Mouse (Mus musculus) cerebral cortex, adult 2 months (tissue): Measurements from ENCODE around the gene Epb41l2.

Source experiments
- WGBS: fragments of 180-500 bp; shearing (Covaris S2); methylation state at CpG from one replicate; pipeline ENCODE4 v1.1.7; 2018; 5-methylcytosine and 5-hydroxymethylcytosine counted together

Epb41l2 gene

DNA sequence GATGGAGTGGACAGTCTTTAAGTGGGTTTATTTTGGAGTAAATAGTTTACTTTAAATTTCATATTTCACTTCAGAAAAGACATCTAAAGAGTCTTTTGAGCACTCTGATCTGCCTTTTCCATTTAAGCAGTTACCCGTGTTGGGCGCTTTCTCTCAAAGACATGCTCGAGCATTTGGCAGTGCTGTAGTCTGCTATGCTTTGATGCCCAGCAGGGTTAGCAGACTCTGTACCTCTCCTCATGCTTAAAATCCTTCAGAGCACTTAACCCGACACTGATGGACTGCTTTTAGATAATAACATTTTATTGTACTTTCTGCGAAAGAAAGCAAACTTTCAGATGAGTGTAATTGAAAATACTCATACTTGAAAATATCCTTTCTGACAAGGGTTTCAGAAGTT is 143.7 kb downstream of the Epb41l2 start:
- WGBS: 87% methylated on average over 5 of the region's 5 CpGs

DNA sequence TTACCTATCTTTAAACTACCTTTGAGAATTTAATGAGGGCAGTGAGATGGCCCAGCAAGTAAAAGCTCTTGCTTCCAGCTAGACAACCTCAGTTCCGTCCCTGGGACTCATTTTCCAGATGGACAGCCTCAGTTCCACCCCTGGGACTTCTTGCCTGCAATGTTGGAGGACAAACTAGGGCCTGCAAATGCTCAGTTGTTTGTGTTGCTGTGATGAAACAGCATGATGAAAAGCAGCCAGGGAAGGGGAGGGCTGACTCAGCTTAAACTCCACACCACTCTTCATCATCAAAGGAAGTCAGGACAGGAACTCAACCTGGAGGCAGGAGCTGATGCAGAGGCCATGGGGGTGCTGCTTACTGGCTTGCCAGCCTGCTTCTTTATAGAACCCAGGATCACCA is 154.2 kb downstream of the Epb41l2 start:
- WGBS: 80% methylated on average over 1 of the region's 1 CpGs

DNA sequence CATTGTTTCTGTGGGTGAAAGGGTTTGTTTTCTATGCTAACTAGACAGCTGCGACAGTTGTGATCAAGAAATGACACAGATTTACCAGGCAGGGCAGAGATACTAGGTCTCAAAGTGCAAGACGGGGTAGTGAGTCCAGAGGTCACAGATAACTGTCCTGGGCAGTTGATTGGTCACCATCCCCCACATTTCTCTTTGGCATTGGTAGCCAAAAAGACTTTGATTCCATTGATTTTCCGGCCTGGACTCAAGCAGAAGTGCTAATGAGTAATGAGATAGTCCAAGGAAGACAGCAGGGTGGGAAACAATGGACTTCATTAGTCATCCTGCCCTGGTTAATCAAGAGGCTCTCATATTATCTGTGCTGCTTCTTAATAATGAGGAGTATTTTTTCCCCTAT is 160.4 kb downstream of the Epb41l2 start:
- 94% methylated on average over 3 of the region's 3 CpGs for WGBS

DNA sequence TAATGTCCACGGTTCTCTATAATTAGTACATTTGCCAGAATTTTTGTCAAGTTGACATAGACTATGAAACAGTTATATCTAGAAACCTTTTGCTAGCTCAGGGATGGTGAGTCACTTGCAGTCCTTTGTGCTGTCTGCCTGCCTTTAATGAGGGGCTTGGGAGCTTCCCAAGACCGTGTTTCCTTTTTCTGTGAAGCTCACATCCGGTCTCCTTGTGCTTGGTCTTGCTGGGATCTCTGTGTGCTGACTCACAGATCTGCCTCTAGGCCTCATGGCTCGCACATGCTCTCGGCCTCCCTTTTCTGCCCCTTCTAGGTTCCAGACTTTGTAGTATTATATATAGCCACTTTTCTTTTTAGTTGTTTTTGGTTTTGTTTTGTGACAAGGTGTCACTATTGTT is 160.8 kb downstream of the Epb41l2 start:
- 51% methylated on average over 5 of the region's 5 CpGs for WGBS

DNA sequence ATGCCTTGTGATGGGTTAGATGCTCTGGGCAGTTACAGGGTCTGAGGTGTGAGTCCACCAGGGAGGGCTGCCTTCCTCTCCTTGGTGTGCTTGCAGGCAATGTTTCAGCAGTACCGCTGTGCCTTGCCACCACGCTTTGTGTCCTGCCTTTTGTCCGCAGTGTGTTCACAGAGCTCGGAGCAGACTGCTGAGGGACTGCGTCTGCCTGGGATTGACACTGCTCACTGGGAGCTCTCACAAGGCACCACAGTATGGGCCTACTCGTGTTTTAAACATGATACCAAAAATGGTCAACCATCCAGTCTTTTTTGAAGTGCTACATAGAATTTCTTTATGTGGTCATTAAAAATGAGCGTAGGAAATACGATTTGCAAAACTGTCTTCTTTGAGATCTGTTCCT is 164.1 kb downstream of the Epb41l2 start:
- 76% methylated on average over 8 of the region's 8 CpGs for WGBS

DNA sequence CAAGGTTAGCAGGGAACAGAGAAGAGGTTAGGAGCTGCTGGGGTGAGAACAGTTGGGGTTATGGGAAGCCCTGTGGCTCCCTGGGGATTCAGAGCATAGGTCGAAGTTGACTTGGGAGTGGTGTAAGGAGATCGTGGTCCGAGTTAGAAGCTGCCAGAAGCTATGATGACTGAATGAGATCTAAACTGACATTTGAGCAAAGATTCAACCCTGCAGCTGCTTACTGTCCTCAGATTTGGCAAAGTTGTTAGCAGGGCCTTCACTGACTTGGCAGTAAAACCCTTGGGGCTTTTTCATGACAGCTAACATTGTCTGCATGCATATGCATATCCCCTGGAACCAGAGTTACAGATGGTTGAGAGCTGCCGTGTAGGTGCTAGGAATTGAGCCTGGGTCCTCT is 166.6 kb downstream of the Epb41l2 start:
- 84% methylated on average over 4 of the region's 4 CpGs for WGBS

DNA sequence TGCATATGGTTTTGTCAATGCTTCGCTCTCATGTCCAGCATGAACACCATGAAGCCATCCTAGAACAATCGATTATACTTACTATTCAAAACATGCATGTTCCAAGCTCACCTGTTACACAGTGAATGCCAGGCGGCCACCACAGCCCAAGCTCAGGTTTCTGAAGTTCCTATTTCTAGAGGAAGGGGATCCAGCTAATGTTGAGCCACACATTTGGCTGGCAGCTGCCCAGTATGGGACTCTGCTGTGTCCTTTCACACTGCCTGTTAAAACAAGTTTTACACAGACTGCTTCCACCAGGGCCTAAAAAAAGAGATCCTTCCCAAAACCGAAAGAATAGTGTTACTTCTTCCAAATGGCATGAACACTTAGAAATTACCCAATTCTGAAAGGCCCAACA is 167.0 kb downstream of the Epb41l2 start:
- WGBS: 86% methylated on average over 4 of the region's 4 CpGs

DNA sequence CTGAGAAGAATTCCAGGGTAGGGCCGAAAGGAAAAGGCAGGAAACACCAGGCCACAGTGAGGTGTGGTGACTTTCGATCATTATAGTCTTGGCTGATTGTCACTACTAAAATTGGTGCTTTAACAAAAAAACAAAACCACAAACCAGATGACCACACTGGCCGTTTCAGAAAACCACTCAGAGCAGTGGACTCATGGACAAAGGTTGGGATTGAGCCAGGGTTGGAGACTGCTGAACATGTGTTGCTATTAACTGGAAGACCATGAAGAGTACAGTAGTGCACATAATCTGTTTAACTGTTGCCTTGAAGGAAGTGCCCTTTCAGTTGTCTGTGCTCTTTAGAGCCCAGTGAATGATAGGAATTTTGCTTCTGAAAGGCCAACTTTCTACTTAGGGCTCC is 167.5 kb downstream of the Epb41l2 start:
- WGBS: 64% methylated on average over 3 of the region's 3 CpGs

DNA sequence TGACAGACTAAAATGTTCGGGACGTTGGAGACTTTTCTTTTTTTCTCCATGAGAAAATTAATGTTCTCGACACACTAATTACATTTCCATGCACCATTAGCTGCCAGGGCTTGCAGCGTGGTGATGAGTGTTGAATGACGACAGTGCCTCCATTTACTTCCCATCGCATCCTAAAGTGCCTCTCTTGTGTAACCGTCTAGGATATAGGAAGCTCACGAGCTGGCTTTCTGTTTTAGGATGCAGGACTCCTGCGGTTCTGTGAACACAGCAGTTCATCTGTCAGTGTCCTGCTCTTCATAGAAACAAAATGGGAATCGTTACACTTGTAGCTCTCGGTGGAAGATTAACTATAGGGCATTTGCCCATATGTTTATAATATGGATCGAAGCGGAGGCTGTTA is 171.7 kb downstream of the Epb41l2 start:
- 78% methylated on average over 13 of the region's 13 CpGs for WGBS

DNA sequence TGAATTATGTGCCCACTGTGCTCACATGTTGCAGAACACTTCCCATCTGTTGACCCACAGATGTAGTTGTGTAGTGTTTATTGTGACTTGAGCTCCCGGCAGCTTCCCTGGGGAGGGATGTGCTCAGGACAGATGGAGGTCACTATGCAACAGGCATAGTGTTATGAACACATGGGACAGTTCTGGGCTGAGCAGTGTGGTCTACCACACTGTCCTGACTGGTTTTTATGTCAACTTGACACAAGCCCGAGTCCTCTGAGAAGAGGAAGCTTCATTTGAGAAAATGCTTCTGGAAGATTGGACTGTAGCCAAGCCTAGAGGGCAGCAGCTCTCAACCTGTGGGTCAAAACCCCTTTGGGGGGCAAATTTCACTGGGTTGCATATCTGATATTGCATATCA is 173.5 kb downstream of the Epb41l2 start:
- 59% methylated on average over 2 of the region's 2 CpGs for WGBS

DNA sequence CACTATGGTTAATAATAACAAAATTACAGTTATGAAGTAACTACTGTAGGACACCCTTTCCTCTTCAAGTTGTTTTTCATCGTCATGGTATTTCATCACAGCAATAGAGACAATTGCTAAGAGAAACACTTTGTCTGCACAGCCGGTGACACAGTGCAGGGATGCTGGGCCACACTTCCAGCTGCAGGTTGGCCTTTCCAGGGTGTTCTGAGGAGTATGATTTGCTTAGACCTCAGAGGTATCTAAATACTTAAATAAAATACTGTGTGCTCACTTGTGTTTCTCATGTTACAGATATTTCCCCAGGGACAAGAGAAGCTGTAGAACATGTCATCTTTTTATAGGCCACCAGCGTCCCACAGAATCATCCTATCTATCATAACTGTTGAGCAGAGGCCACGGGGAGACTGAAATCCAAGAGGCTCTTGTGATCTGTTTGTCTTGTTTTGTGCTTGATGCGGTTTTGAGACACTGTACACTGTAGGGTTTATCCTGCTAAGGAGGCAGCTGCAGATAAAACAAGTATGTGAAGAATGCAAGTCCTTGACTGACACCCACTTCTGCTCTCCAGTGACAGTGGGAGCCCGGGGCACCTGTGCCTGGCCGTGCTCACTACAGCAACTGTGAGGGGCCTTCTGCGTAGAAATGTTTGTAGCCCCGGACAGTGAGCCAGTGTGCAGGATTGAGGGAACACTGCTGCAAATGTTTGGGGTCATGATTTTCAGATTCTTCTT is 174.1 kb downstream of the Epb41l2 start:
- WGBS: 79% methylated on average over 9 of the region's 9 CpGs

DNA sequence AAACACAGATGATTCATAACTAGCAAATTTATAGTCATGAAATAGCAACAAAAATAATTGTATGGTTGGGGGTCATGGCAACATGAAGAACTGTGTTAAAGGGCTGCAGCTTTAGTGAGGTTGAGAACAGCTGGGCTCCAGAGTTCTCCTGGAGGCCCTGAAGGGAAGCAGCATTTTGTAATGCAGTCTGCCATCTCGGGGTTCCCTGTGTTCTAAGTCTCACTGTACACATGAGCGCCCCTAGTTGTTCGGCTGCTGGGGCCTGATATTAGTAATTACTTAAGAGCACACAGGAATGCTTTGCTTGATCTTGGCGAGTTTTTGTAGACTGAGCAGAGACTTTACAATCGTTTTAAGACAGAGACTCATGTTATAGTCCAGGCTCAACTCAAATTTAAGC is 174.9 kb downstream of the Epb41l2 start:
- 90% methylated on average over 5 of the region's 5 CpGs for WGBS

DNA sequence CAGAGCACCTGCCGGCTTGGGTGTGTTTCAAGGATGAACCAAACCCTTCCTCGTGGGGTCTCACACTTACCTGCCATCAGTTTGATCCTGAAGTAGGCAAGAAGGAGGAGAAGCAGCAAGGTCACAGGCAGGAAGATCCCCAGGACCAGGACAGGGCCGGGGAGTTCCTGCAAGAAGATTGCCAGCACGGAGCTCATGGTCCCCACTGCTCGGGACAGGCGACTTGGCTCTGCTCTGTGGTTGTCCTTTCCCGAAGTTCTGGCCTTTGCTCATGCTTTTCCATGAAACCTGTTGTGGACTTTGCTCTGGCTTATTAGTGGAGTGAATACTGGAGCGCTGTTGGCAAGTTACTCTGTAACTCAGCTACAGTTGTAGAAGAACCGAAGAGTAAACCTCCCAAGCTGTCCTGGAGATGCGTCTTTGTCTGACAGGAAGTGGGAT is 176.3 kb downstream of the Epb41l2 start, which contains the start of gene Smlr1:
TSS of gene Smlr1 (minus strand) at position 377 of the 441 bp plus-strand sequence.
- WGBS: 89% methylated on average over 10 of the region's 10 CpGs

DNA sequence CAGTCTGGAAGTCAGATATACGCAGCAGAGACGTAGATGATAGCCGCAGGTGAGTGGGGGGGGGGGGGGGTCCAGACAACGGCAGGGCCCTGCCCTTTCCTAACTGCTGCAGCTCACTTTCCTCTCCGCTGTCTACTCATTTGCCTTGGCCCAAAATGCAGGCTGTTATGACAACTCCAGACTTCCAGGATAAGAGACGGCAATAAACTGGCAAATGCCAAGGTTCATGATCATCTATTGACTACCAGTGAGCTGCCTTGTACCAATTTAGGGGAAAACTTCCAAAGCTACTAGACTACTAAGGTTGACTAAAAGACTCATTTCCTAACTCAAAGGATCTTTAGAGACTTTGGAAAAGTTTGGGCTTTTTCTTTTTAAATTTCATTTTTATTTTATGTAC is 177.0 kb downstream of the Epb41l2 start:
- 94% methylated on average over 6 of the region's 6 CpGs for WGBS

DNA sequence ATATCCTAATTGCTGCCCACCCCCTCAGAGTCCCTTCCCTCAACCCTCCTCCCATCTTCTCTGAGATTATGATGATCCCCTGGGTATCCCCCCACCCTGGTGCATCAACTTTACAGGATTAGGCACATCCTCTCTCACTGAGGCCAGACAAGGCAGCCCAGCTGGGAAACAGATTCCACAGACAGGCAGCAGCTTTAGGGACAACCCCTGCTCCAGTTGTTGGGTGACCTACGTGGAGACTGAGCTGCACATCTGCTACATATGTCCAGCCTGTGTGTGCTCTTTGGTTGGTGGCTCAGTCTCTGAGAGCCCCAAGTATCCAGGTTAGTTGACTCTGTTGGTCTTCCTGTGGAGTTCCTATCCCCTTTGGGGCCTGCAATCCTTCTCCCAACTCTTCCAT is 179.1 kb downstream of the Epb41l2 start:
- 100% methylated on average over 1 of the region's 1 CpGs for WGBS

DNA sequence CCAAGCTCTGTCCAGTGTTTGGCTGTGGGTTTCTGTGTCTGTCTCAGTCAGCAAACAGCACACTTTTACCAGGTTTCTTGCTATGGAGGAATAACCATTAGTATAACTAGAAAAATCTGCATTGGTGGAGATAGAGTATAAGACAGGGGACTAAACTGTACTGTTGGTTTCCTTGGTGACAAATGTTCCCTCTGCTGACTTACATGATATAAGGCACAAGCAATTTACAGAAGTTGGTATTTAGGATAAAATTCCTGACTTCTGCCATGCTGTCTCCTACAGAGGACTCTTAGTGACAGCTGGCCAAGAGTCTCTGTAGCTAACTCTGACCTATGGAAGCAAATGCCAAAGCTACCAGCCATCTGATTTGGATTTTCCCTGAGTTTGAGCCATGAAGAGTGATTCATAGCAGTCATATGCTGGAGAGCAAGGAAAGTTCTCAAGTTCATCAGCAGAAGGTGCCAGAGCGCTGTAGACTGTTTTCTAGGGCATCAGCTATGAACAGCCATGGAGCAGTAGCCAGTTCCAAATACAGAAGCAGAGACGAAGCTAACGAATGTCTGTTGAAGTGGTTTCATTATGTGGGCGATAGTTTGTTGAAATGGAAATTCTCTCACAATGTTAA is 179.7 kb downstream of the Epb41l2 start:
- 34% methylated on average over 4 of the region's 4 CpGs for WGBS

DNA sequence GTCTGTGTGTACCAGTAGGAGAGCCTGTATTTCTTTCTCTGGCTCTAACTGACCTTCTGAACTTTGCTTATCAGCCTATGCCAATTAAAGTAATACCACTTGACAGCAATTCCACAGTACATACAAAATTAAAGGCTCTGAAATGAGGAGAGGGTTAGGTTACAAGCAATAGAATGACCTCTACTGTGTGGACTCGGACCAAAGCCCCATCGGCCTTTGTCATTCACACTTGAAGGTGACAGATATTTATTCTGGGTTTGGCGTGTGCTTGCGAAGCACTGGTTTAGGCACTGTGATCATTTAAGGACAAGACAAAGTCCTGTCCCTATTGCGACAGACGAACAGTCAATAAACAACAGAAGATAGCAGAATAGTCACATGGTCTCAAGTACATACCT is 180.2 kb downstream of the Epb41l2 start:
- WGBS: 81% methylated on average over 6 of the region's 6 CpGs

DNA sequence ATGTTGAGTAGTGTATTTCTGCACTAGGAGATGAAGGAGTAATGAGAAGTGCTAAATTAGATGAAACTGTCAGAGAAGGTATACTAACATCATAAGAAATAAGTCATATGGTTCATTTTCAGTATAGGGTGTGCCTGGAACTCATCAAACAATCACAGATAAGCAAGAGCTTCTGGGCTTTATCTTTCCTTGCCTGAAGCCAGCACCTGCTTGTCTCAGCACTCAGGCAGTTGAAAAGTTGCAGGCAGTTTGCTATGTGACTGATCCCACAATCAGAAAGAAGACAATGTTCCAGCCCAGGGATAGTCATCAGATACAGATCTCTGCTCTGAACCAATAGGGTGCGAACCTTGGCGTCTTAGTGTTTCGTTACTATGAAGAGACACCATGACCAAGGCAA is 181.5 kb downstream of the Epb41l2 start:
- 98% methylated on average over 3 of the region's 3 CpGs for WGBS

DNA sequence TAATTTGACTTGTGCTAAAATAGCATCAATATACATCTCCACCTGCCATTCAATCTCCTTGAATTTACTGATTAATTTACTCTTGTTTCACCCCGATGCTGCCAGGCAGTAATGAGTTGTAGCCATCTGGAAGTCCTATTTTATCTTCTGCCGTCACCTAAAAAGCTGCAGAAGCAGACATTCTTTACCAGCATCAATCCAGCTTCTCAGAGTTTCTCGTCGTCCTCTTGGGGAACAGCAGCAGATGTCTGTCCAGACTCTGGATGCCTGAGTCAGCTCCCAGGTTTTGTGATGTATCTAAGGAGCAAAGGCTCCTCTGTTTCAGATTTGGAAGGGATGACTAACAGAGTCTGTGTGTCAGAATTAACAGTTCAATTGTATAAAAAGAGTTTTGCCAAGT is 193.3 kb downstream of the Epb41l2 start:
- 34% methylated on average over 4 of the region's 4 CpGs for WGBS

DNA sequence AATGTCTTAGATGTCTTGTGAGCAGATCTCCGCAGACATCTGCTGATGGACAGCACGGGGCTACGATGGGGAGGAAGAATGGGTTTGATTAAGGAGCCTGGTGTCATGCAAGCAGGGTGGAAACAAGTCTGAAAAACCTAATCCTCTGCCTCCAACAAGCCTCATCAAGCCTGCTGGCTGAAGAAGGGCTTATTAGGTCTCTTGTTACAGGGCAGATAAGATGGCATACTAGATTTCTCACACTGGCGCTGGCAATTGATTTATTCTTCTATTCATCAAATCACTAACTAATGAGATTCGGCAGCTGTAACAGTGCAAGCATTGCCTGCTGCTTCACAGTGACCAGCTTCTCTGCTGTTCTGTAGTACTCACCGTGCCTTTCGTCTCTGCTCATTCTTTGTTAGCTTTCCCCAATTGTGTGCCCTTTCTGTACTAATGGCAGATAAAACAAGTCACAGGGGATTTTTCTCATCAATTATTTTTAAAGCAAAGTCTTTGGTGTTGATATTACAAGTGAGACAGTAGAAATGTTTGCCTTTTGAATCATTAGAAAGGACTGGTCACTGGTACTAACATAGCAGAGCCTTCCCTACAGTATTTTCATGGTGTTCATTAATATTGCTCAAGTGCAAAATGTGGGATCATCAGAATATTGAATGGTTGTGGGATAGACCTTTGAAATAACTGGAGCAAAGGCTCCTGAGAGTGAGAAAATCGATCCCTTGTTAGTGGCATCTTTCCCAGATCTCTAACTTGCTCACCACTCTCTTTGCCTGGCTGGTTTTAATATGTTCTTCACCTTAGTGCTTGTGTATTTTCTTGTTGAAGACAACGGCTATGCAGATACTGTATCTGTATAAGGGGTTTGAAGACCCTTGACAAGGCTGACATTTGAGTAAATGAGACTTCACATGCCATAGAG is 212.0 kb downstream of the Epb41l2 start:
- 61% methylated on average over 9 of the region's 9 CpGs for WGBS
